Mouse (Mus musculus): ENCODE data around the gene Mapkapk5.

DNA sequence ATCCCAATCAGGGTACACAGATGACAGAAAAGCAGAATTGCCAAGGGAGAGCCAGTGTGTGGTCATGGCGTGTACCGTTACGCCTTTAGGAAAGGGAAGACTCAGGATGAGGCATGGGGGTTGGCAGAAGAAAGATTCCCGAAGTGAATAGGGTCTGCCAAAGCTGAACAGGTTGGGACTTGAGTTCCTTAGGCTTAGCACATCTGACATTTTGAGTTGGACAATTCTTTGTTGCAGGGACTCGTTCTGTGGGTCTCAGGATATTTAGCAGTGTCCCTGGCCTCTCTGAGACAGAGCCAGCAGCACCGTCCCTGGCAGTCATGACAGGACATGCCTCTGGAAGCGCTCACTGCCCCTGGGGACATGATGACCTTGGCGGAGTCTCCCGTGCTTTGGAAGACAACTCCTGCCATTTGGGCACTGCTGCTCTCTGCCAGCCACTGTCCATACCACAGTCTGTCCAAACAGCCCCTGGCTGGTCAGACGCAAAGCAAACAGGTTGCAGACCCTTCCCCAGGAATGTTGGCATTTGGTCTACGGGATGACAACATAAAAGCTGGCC, 31.3 kb upstream of the Mapkapk5 start:
- no peak for TF ChIP-seq CTCF (IDR thresholded peaks at IDR 0.05; ENCODE audit: control insufficient read depth, insufficient read depth, low read length)
- no peak for TF ChIP-seq POLR2A (IDR thresholded peaks at IDR 0.05; ENCODE audit: borderline replicate concordance, control insufficient read depth, low read depth, low read length)
